Mouse (Mus musculus): Measurements from ENCODE around the gene Rbl1. TPM values are rescaled to one million over a fixed set of nuclear protein-coding genes. Genes with fewer than 3 reads are reported as not detected.

The Rbl1 gene
- total RNA-seq, 2 experiments from 2014 or later = 61.3 to 78.7 TPM

- no peak for ATAC-seq (replicated peaks; ENCODE audit: low FRiP score, low TSS enrichment, poor library complexity, severe bottlenecking)
Measured at GRCm38 (mm10) chr2:157101650-157102049, 102.7 kb downstream of the Rbl1 start.

- no peak for ATAC-seq (replicated peaks; ENCODE audit: low FRiP score, low TSS enrichment, poor library complexity, severe bottlenecking)
Measured at GRCm38 (mm10) chr2:157100319-157100605, 104.1 kb downstream of the Rbl1 start.

GRCm38 (mm10) chr2:157099532-157100318 lies 104.6 kb downstream of the Rbl1 start:
- ATAC-seq (replicated peaks; ENCODE audit: low FRiP score, low TSS enrichment, poor library complexity, severe bottlenecking) = no peak

Other genes with a start within 250 kb of the Rbl1 start
- 29.3 and 32.0 TPM in 2 replicates for gene Ndrg3, start 212.5 kb downstream of the Rbl1 start, total RNA-seq (2014; fragmentation: Nextera tagmentation)
- 26.6 and 35.7 TPM in 2 replicates for gene Ndrg3, start 212.5 kb downstream of the Rbl1 start, total RNA-seq (2017)
- 31.8 and 35.1 TPM in 2 replicates for gene Dsn1, start 197.4 kb downstream of the Rbl1 start, total RNA-seq (2014; fragmentation: Nextera tagmentation)
- 34.1 and 93.4 TPM in 2 replicates for gene Dsn1, start 197.4 kb downstream of the Rbl1 start, total RNA-seq (2017)
- 11.0 and 11.7 TPM in 2 replicates for gene Soga1, start 125.3 kb downstream of the Rbl1 start, total RNA-seq (2014; fragmentation: Nextera tagmentation)
- 5.6 and 8.6 TPM in 2 replicates for gene Soga1, start 125.3 kb downstream of the Rbl1 start, total RNA-seq (2017)
- not detected in 2 replicates for gene Tldc2, start 117.5 kb downstream of the Rbl1 start, total RNA-seq (2014; fragmentation: Nextera tagmentation)
- not detected in 2 replicates for gene Tldc2, start 117.5 kb downstream of the Rbl1 start, total RNA-seq (2017)
- gene Samhd1, start 69.3 kb downstream of the Rbl1 start, total RNA-seq (2014; fragmentation: Nextera tagmentation) = 63.5 and 64.5 TPM in 2 replicates
- gene Samhd1, start 69.3 kb downstream of the Rbl1 start, total RNA-seq (2017) = 48.9 and 60.9 TPM in 2 replicates
- 179 and 198 TPM in 2 replicates for gene Rpn2, start 74.5 kb upstream of the Rbl1 start, total RNA-seq (2014; fragmentation: Nextera tagmentation)
- 158 and 221 TPM in 2 replicates for gene Rpn2, start 74.5 kb upstream of the Rbl1 start, total RNA-seq (2017)
- not detected in 2 replicates for gene Mroh8, start 75.0 kb upstream of the Rbl1 start, total RNA-seq (2014; fragmentation: Nextera tagmentation)
- 0.34 TPM in 1 of 2 replicates, not detected in the other for gene Mroh8, start 75.0 kb upstream of the Rbl1 start, total RNA-seq (2017)
- not detected in 2 replicates for gene Ghrh, start 143.0 kb upstream of the Rbl1 start, total RNA-seq (2014; fragmentation: Nextera tagmentation)
- not detected in 2 replicates for gene Ghrh, start 143.0 kb upstream of the Rbl1 start, total RNA-seq (2017)
- gene Manbal, start 163.1 kb upstream of the Rbl1 start, total RNA-seq (2014; fragmentation: Nextera tagmentation) = 27.2 and 33.9 TPM in 2 replicates
- gene Manbal, start 163.1 kb upstream of the Rbl1 start, total RNA-seq (2017) = 8.6 and 17.3 TPM in 2 replicates
- 0.42 TPM in 1 of 2 replicates, not detected in the other for gene Src, start 213.9 kb upstream of the Rbl1 start, total RNA-seq (2014; fragmentation: Nextera tagmentation)
- 0.75 and 1.3 TPM in 2 replicates for gene Src, start 213.9 kb upstream of the Rbl1 start, total RNA-seq (2017)

Measured in megakaryocyte-erythroid progenitor cell, adult 5-6 weeks (primary cell).